Mouse (Mus musculus) mesoderm, embryonic 11.5 days (tissue): ENCODE measurements around the gene Tspyl1.

Experiments
- DNase-seq: peaks from one replicate; pipeline ENCODE4 v3.0.0-alpha.2; 2012; ENCODE audit warnings: low read depth, low spot score

Gene Tspyl1

DNA sequence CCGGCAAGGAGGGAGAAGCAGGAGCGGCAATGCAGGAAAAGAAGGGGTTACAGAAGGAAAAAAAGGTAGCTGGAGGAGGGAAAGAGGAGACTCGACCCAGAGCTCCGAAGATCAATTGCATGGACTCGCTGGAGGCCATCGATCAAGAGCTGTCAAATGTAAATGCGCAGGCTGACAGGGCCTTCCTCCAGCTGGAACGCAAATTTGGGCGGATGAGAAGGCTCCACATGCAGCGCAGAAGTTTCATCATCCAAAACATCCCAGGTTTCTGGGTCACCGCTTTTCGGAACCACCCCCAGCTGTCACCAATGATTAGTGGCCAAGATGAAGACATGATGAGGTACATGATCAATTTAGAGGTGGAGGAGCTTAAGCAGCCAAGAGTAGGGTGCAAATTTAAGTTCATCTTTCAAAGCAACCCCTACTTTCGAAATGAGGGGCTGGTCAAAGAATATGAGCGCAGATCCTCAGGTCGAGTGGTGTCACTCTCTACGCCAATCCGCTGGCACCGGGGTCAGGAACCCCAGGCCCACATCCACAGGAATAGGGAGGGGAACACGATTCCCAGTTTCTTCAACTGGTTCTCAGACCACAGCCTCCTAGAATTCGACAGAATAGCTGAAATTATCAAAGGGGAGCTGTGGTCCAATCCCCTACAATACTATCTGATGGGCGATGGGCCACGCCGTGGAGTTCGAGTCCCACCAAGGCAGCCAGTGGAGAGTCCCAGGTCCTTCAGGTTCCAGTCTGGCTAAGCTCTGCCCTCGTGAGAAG is 16.2 kb downstream of the Tspyl1 start:
- DNase-seq, result peak; percentile 54

DNA sequence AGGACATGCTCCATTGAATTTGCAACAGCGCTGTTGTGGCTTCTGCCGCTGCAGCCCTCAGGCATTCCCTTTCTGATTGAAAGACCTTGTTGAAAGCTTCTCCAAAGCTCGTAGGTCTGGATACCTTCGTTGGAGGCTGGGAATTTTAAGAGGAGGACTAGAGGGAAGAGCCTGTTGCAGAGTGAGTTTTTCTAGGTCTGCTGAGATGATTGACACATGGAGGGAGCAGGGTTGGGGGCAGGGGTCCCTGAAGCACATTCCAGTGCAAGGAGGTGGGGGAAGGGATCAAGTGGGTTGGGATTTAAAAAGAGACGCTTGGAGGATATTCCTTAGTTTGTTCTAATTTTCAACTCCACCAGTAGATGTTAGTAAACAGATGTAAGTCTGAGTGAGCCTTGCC is 18.4 kb downstream of the Tspyl1 start:
- DNase-seq, result no peak

DNA sequence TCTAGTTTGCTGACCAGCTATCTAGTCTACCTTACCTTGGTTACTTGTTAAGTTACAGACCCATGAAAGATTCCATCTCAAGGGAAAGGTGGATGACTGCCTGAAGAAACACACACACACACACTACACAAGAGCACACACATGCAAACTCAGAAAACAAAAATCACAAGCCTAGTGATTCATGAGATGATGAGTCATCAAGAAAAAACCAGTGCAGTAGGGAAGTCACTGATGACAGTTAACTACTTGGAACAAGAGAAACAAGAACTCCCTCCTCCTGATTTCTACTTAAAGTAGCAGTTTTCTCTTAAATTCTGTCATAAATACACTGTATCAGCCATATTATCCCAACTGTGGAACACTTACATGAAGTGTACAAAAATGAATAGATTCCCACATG is 25.1 kb downstream of the Tspyl1 start:
- DNase-seq, result no peak

DNA sequence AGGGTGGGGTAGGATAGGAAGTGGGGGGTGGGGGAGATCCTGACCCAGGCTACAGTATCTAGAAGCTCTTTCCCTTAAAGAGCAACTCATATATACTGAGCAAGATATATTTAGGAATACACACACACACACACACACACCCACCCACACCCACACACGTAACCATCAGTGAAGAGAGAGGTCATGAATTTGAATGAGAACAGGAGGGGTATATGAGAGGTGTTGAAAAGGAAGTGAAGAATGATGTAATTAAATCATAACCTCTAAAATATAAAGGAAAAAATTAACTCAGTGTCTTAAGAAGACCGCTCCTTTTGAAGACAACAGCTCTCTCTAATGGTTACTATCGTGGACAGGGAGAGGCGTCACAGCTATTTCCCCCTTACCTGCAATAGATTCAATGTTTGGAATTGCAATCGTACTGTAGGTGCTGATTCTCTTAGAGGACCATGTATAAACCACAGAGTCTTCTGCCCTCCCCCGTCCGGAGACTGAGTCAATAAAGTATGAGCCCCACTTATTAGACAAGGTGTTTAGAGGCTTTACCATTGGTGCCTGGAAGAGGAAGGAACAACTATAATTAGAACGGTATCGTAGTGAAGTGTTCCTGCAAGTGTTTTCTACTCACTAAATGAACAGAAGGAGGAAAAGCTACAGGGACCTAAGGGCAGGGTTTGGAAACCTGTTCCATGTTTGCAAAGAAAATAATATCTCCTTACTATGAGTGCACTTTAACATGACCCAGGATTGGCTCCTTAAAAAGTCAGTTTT is 28.1 kb downstream of the Tspyl1 start:
- no peak for DNase-seq

DNA sequence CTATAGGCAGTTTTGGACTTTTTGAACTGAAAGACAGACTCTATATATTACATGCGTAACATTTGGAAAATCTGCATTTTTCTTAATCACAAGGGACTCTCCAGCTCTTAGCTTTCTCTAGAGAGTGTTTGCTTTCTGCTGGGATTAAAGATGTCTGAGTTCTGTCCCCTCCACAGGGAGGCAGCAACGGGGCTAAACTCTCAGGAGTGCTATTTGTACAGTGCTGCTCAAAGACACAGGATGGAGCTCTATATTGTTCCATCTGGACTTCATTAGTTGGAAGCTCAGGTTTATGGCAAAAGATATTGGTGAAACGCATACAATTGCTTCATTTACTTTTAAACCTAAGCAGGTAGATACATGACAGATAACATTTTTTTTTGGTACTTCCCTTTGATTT is 30.5 kb downstream of the Tspyl1 start:
- no peak for DNase-seq

DNA sequence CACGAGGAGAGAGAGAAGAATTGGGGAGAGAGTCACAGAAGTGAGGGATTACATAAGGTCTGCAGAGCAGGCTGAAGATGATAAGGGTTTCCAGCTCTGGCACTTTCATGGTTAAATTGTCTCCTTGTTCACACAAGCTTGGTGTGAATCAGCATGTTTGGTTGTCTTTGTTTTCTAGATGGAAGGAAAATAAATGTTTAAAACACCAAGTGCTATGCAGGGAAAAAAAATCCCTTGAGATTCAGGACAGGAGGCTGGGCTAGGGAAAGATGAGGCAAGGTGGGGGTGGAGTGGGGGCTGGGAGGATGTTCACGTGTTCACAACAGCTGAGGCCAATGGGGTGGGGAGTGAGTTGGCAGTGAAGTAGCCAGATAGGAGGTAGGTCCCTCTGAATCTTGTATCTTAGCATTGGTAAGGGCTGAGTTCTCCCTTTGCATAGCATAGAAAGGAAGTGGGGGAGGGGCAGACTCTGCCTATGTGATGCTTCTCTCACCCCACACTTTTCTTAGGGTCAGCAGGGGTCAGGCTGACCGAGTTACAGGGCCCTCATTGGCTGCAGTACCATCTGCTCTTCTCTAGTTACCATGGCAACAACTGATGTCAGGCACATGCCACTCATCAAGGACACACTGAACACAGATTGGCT is 34.7 kb downstream of the Tspyl1 start:
- peak; percentile 86 for DNase-seq

DNA sequence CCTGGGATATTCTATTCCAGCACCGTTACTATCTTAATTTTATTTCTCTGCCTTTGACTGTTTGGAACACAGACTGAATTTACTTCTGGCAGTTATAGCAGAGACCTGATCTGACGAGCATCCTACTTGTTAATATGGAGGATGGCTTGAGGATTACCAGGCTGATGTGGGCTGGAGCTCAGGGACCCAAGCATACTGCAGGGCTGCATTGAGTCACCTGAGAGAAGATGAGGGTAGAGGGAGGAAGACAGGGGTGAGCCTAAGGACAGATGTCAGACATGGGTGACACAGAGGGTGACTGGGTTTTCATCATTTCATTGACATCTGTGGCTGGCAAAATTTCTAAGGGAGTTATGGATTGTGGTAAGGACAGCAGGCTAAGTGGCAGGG is 35.2 kb downstream of the Tspyl1 start:
- DNase-seq, result no peak

DNA sequence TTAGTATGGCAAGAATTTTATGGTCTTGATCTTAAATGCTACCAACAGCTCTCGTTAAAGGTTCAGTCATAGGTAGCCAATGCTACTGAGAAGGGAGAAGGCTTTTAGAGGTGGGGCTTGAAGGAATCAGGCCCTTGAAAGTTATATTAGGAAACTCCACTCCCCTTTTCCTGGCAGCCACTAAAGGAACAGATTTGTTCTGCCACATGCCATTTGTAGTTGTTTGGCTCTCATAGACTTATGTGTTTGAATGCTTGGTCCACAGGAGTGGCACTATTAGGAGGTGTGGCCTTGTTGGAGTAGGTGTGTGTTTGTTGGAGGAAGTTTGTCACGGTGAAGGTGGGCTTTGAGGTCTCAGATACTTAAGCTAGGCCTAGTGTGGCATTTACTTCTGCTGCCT is 38.8 kb downstream of the Tspyl1 start:
- no peak for DNase-seq

DNA sequence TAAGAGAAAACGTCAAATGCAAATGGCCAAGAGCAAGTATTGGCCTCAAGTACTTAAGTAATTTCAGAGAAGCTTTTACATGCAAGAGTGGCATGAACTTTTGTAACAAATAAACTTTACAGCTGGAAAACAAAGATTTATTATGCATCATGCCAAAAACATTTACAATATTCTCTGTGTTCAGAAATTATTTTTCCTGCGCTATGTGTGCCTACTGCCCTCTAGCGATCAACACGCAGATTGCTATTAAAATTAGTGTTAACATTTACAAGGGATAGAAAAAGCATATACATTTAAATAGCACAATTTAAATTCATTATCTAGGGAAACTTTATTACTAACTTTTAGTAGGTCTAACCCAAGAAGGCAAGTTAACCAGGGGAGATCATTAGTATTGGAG is 44.7 kb downstream of the Tspyl1 start:
- DNase-seq, result peak; percentile 40

DNA sequence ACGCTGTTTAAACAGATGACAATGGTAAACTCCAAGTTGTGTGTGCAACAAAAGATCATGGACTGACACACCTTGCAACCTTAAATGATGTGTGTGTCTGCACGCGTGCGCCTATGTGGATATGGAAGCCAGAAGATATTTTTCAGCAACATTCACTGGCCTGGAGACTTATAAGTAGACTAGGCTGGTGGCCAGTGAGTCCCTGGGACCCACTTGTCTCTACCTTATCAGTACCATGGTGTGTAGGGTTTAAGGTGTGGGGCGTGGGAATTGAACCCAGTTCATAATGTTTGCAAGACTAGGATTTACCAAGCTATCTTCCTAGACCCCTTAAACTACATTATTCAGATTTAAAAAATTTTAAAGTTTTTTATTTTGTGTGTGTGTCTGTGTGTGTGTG is 45.2 kb downstream of the Tspyl1 start:
- no peak for DNase-seq

DNA sequence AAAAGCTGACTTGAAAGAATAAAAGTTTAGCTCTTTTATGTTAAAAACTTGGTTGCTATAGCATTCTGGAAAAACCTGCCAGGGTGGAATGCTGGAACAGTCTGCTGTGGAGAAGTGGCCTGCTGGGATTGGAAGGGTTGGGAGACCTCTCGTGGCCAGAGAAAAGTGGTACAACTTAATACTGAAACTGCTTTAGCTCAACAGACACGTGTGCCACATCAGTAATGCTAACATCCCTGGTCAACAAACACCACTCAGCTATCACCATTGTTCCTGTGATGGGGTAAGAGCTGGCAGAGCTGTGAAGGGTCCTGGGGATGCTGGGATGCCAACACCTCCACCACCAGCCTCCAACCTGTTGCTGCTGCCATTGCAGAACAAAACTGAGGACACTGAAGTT is 46.3 kb downstream of the Tspyl1 start:
- peak; percentile 53 for DNase-seq
